Mouse (Mus musculus) forebrain, embryonic 10.5 days (tissue): ENCODE results near the gene Cstad. TPM values are rescaled to one million over a fixed set of nuclear protein-coding genes. Genes with fewer than 3 reads are reported as not detected.

Experiments used
- DNase-seq: peaks from one replicate; pipeline ENCODE4 v3.0.0-alpha.2; 2017; ENCODE audit warnings: low spot score; ENCODE audit errors: extremely low spot score
- H3K27ac ChIP-seq: fragments of 300-500 bp; sonication (generic); 2 replicates; pipeline ENCODE4 v1.5.1; 2016; ENCODE audit warnings: mild to moderate bottlenecking
- H3K27me3 ChIP-seq: fragments of 300-500 bp; sonication (generic); 2 replicates; pipeline ENCODE4 v1.6.1; 2016; ENCODE audit warnings: mild to moderate bottlenecking; ENCODE audit not compliant: poor library complexity, severe bottlenecking
- H3K36me3 ChIP-seq: fragments of 300-500 bp; sonication (generic); replicated peaks from 2 replicates; pipeline ENCODE4 v1.6.1; 2016; ENCODE audit warnings: mild to moderate bottlenecking, moderate library complexity
- H3K4me1 ChIP-seq: fragments of 300-500 bp; sonication (generic); 2 replicates; pipeline ENCODE4 v1.6.1; 2016
- H3K4me3 ChIP-seq: fragments of 300-500 bp; sonication (generic); 2 replicates; pipeline ENCODE4 v1.5.1; 2016; ENCODE audit warnings: mild to moderate bottlenecking, moderate library complexity
- H3K9me3 ChIP-seq: fragments of 300-500 bp; sonication (generic); 2 replicates; pipeline ENCODE4 v1.6.1; 2016; ENCODE audit warnings: mild to moderate bottlenecking, moderate library complexity
- WGBS: fragments of 180-500 bp; shearing (Covaris S2); methylation state at CpG from one replicate; pipeline ENCODE4 v1.1.7; 2016; 5-methylcytosine and 5-hydroxymethylcytosine counted together
- polyA plus RNA-seq: library from polyadenylated mRNA; unstranded; fragments of >200 nt; fragmentation: Nextera tagmentation; extraction: Ambion mirVana; gene quantifications from 2 replicates; pipeline ENCODE4 v1.2.1, GENCODE M21; 2016

Gene Cstad
- polyA plus RNA-seq: 0.35 TPM in 1 of 2 replicates, not detected in the other

DNA sequence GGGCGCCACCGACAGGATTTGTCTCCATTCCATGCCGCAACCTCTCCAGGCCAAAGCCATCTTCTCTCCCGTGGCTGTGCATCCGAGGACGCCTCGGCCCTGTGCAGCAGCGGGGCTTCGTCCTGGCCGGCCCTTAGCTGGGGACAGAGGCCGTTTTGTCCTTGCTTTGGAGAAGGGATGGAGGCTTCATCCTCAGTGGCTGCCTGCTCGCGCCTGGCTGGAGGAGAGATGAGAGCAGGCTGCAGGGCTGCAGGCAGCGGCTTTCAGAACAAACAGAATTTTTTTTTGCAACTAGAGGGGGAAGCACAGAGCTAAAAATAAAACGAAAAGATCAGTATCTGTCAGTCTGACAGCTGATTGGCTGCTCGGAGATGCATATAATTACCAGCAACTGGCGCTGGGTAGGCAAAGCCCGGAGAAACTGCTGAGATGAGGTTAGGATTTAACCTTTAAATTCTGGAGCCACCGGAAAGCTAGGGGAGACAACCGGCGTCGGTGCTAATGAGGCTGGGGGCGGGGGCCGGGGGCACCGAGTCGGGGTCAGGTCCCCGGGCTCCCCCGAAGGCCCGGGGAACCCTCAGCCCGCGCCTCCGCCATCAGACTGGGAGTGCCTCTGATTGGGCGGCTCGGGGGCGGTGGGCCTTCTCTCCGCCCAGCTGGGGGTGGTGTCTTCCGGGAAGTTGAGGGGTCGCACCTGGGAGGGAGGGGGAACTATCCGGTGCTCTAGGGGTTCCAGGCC is at the start of gene Cstad:
Gene Cstad, plus strand, starts transcription at position 400 of the 739 bp plus-strand sequence.
- no peaks in the 10 kb centered on the region for H3K9me3 ChIP-seq
- peak within 1 kb of the TSS; percentile 65 for H3K4me3 ChIP-seq
- H3K27ac ChIP-seq: peak within 1 kb of the TSS; percentile 92
- H3K4me1 ChIP-seq: peaks cover 43% of the 10 kb centered on the region
- DNase-seq: peak; percentile 82
- H3K36me3 ChIP-seq: no peaks in the 10 kb centered on the region
- under 1% methylated on average over 38 of the region's 39 CpGs for WGBS
- H3K27me3 ChIP-seq: no peaks in the 10 kb centered on the region

GRCm38 (mm10) chr2:30545706-30546105 is 49.1 kb upstream of the Cstad start:
- Histone ChIP-seq H3K9me3 (peaks cover 5% of the 10 kb centered on the region; the same call in 1 of the 2 replicates), H3K36me3 (no peaks in the 10 kb centered on the region), H3K27ac (peak overlapping the region; percentile 84), H3K27me3 (peaks cover 26% of the 10 kb centered on the region), H3K4me1 (peaks cover 61% of the 10 kb centered on the region), H3K4me3 (peak overlapping the region; percentile 33; the same call in 1 of the 2 replicates)
- peak; percentile 35 for DNase-seq
- WGBS: 64% methylated on average over 7 of the region's 7 CpGs

GRCm38 (mm10) chr2:30546219-30546618 is 48.6 kb upstream of the Cstad start:
- no peaks in the 10 kb centered on the region for H3K36me3 ChIP-seq
- H3K4me1 ChIP-seq: peaks cover 58% of the 10 kb centered on the region
- H3K9me3 ChIP-seq: peaks cover 5% of the 10 kb centered on the region; the same call in 1 of the 2 replicates
- DNase-seq: no peak
- H3K4me3 ChIP-seq: no peak overlapping the region
- peak overlapping the region; percentile 84 for H3K27ac ChIP-seq
- peaks cover 26% of the 10 kb centered on the region for H3K27me3 ChIP-seq
- 59% methylated on average over 2 of the region's 3 CpGs for WGBS

GRCm38 (mm10) chr2:30547455-30548217 is 47.2 kb upstream of the Cstad start:
- H3K9me3 ChIP-seq: peaks cover 5% of the 10 kb centered on the region; the same call in 1 of the 2 replicates
- peaks cover 26% of the 10 kb centered on the region for H3K27me3 ChIP-seq
- DNase-seq: no peak
- 83% methylated on average over 19 of the region's 19 CpGs for WGBS
- H3K4me1 ChIP-seq: peaks cover 53% of the 10 kb centered on the region
- H3K4me3 ChIP-seq: no peak overlapping the region
- H3K27ac ChIP-seq: peak overlapping the region; percentile 84
- no peaks in the 10 kb centered on the region for H3K36me3 ChIP-seq

- no peak overlapping the region for H3K4me3 ChIP-seq
- H3K27ac ChIP-seq: peak overlapping the region; percentile 35; the same call in 1 of the 2 replicates
- peaks cover 4% of the 10 kb centered on the region; the same call in 1 of the 2 replicates for H3K27me3 ChIP-seq
- H3K36me3 ChIP-seq: no peaks in the 10 kb centered on the region
- peaks cover 5% of the 10 kb centered on the region; the same call in 1 of the 2 replicates for H3K9me3 ChIP-seq
- DNase-seq: no peak
- WGBS: 84% methylated on average over 5 of the region's 5 CpGs
- peaks cover 30% of the 10 kb centered on the region for H3K4me1 ChIP-seq
Measured at GRCm38 (mm10) chr2:30551579-30551978, 43.3 kb upstream of the Cstad start.

GRCm38 (mm10) chr2:30553851-30554540 is 40.8 kb upstream of the Cstad start:
- Histone ChIP-seq H3K27ac (peak overlapping the region; percentile 68), H3K4me3 (peak overlapping the region; percentile 12; the same call in 1 of the 2 replicates), H3K9me3 (peaks cover 3% of the 10 kb centered on the region; the same call in 1 of the 2 replicates), H3K27me3 (no peaks in the 10 kb centered on the region), H3K36me3 (no peaks in the 10 kb centered on the region), H3K4me1 (peaks cover 23% of the 10 kb centered on the region)
- 61% methylated on average over 7 of the region's 7 CpGs for WGBS
- DNase-seq: peak; percentile 40

DNA sequence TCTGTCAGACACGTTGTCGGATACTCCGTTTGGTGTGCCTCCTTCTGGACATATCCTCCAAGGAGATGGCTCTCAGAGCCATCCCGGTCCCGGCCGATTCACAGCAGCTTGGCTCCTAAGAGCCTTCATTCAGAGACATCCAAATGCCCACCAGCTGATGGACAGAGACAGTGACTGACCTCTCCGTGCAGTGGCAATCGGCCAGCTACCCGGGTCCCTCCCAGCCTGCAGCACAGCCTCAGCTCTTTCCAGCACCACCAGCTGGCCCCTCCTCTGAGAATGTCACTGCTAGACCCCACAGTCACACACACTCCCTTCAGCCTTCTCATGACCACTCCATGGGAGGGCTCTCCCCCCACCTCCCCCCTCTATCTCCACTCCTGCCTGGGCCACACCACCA is 39.6 kb upstream of the Cstad start:
- WGBS: 84% methylated on average over 9 of the region's 9 CpGs
- H3K27me3 ChIP-seq: no peaks in the 10 kb centered on the region

DNA sequence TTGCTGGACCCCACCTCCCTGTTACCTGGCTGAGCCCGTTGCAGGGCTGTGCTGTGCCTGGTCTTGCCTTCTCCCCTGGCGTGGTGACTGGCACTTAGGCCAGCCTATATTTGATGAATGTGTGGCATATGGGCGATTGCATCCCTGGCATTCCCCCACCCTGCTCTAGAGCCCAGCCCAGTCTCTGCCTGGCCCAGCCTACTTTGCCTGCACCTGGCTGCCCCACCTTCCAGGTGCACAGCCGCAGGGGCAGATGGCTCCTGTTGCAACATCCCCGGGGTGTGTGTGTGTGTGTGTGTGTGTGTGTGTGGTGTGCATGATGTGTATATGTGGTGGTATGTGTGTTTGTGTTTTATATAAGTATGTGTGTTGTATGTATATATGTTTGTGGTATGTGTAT is 38.3 kb upstream of the Cstad start:
- H3K36me3 ChIP-seq: no peaks in the 10 kb centered on the region
- DNase-seq: no peak
- H3K9me3 ChIP-seq: no peaks in the 10 kb centered on the region
- no peaks in the 10 kb centered on the region for H3K27me3 ChIP-seq
- H3K27ac ChIP-seq: 0 out of 2 replicates have a peak overlapping the region, but pooled peaks have one; percentile 1
- WGBS: 90% methylated on average over 5 of the region's 5 CpGs
- H3K4me3 ChIP-seq: no peak overlapping the region
- peaks cover 20% of the 10 kb centered on the region for H3K4me1 ChIP-seq

More for the DNA sequence above, 39.6 kb upstream of the Cstad start:
- DNase-seq: no peak
- no peak overlapping the region for H3K4me3 ChIP-seq
- H3K4me1 ChIP-seq: peaks cover 23% of the 10 kb centered on the region
- H3K27ac ChIP-seq: no peak overlapping the region
- H3K9me3 ChIP-seq: no peaks in the 10 kb centered on the region
- no peaks in the 10 kb centered on the region for H3K36me3 ChIP-seq

GRCm38 (mm10) chr2:30559552-30559951 is 35.3 kb upstream of the Cstad start:
- Histone ChIP-seq H3K4me1 (peaks cover 13% of the 10 kb centered on the region), H3K27ac (0 out of 2 replicates have a peak overlapping the region, but pooled peaks have one; percentile 51), H3K4me3 (no peak overlapping the region), H3K9me3 (no peaks in the 10 kb centered on the region), H3K27me3 (no peaks in the 10 kb centered on the region), H3K36me3 (no peaks in the 10 kb centered on the region)
- WGBS: 81% methylated on average over 1 of the region's 1 CpGs
- DNase-seq: no peak

- Histone ChIP-seq H3K9me3 (no peaks in the 10 kb centered on the region), H3K4me3 (no peak overlapping the region), H3K27me3 (peaks cover 12% of the 10 kb centered on the region), H3K36me3 (no peaks in the 10 kb centered on the region), H3K4me1 (peaks cover 15% of the 10 kb centered on the region), H3K27ac (peak overlapping the region; percentile 11; the same call in 1 of the 2 replicates)
- WGBS: 82% methylated on average over 3 of the region's 3 CpGs
- DNase-seq: no peak
Measured at GRCm38 (mm10) chr2:30562553-30562952, 32.3 kb upstream of the Cstad start.

GRCm38 (mm10) chr2:30571647-30572046 is 23.2 kb upstream of the Cstad start:
- Histone ChIP-seq H3K27ac (no peak overlapping the region), H3K27me3 (peaks cover 14% of the 10 kb centered on the region), H3K36me3 (no peaks in the 10 kb centered on the region), H3K4me3 (no peak overlapping the region), H3K9me3 (peaks cover 16% of the 10 kb centered on the region; the same call in 1 of the 2 replicates), H3K4me1 (peaks cover 14% of the 10 kb centered on the region)
- no peak for DNase-seq
- 90% methylated on average over 4 of the region's 4 CpGs for WGBS

GRCm38 (mm10) chr2:30573522-30573921 is 21.3 kb upstream of the Cstad start:
- Histone ChIP-seq H3K9me3 (peaks cover 16% of the 10 kb centered on the region; the same call in 1 of the 2 replicates), H3K27me3 (no peaks in the 10 kb centered on the region), H3K36me3 (no peaks in the 10 kb centered on the region), H3K4me3 (no peak overlapping the region), H3K4me1 (0 out of 2 replicates have a peak, but pooled peaks cover 2% of the 10 kb centered on the region), H3K27ac (no peak overlapping the region)
- 86% methylated on average over 4 of the region's 4 CpGs for WGBS
- DNase-seq: no peak
